Mouse (Mus musculus): ENCODE measurements around the gene Gmds. TPM values are rescaled to one million over a fixed set of nuclear protein-coding genes. Genes with fewer than 3 reads are reported as not detected.

The Gmds gene
- total and polyA plus RNA-seq, 2 experiments: 3.2 to 3.5 TPM

- H3K36me3 ChIP-seq (ENCODE audit: control insufficient read depth, insufficient read depth, low read length): no peaks in the 10 kb centered on the region
- peaks cover 8% of the 10 kb centered on the region for H3K4me1 ChIP-seq (ENCODE audit: control insufficient read depth, insufficient read depth, low read length)
- H3K9ac ChIP-seq (ENCODE audit: low read depth, low read length): no peak overlapping the region
- TF ChIP-seq POLR2A (IDR thresholded peaks at IDR 0.05; ENCODE audit: extremely low read depth, insufficient read depth, low read length) (no peak), CTCF (IDR thresholded peaks at IDR 0.05; ENCODE audit: low read depth, low read length) (no peak)
- H3K79me2 ChIP-seq (ENCODE audit: control insufficient read depth, insufficient read depth, low read length): no peaks in the 10 kb centered on the region
- no peaks in the 10 kb centered on the region for H3K27me3 ChIP-seq (ENCODE audit: control insufficient read depth, insufficient read depth, low read length)
- no peak overlapping the region for H3K4me3 ChIP-seq (ENCODE audit: insufficient read depth, low read depth, low read length)
- DNase-seq (ENCODE audit: extremely low read depth, low read depth, low spot score): no peak
- H3K27ac ChIP-seq (replicated peaks; ENCODE audit: insufficient read depth, low read depth, low read length): no peak overlapping the region
These were observed 319.3 kb downstream of the Gmds start for GRCm38 (mm10) chr13:32019256-32019620.

GRCm38 (mm10) chr13:32018518-32019255 lies 319.9 kb downstream of the Gmds start:
- Histone ChIP-seq H3K9ac (ENCODE audit: low read depth, low read length) (no peak overlapping the region; the same call in 1 of the 2 replicates), H3K4me1 (ENCODE audit: control insufficient read depth, insufficient read depth, low read length) (peaks cover 8% of the 10 kb centered on the region), H3K36me3 (ENCODE audit: control insufficient read depth, insufficient read depth, low read length) (no peaks in the 10 kb centered on the region), H3K27ac (replicated peaks; ENCODE audit: insufficient read depth, low read depth, low read length) (no peak overlapping the region), H3K4me3 (ENCODE audit: insufficient read depth, low read depth, low read length) (no peak overlapping the region), H3K79me2 (ENCODE audit: control insufficient read depth, insufficient read depth, low read length) (no peaks in the 10 kb centered on the region), H3K27me3 (ENCODE audit: control insufficient read depth, insufficient read depth, low read length) (no peaks in the 10 kb centered on the region)
- TF ChIP-seq POLR2A (IDR thresholded peaks at IDR 0.05; ENCODE audit: extremely low read depth, insufficient read depth, low read length): no peak
- no peak for TF ChIP-seq CTCF (IDR thresholded peaks at IDR 0.05; ENCODE audit: low read depth, low read length)
- DNase-seq (ENCODE audit: extremely low read depth, low read depth, low spot score): peak; percentile 89
- WGBS: 8% methylated on average over 4 of the region's 4 CpGs

DNA sequence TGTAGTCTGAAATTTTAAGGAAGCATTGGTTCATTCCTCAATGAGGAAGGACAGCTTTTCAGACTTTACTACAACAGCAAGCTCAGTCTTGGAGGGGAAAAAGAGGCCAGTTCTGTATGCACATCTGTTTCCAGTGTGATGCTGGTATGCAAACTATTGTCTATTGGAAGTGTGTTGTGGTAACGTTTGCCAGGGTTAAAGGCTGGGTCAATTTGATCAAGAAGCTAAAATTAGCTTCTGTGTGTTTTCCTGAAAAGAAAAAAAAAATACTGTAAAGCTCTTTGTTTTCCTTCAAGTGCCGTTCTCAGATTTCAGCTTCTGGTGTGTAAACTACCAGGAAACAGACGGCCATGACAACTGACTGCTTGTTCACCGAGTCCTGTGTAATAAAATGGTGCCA lies 329.7 kb downstream of the Gmds start:
- Histone ChIP-seq H3K4me3 (ENCODE audit: insufficient read depth, low read depth, low read length) (no peak overlapping the region), H3K79me2 (ENCODE audit: control insufficient read depth, insufficient read depth, low read length) (no peaks in the 10 kb centered on the region), H3K9ac (ENCODE audit: low read depth, low read length) (no peak overlapping the region), H3K27ac (replicated peaks; ENCODE audit: insufficient read depth, low read depth, low read length) (no peak overlapping the region), H3K36me3 (ENCODE audit: control insufficient read depth, insufficient read depth, low read length) (no peaks in the 10 kb centered on the region), H3K4me1 (ENCODE audit: control insufficient read depth, insufficient read depth, low read length) (no peaks in the 10 kb centered on the region), H3K27me3 (ENCODE audit: control insufficient read depth, insufficient read depth, low read length) (no peaks in the 10 kb centered on the region)
- no peak for DNase-seq (ENCODE audit: extremely low read depth, low read depth, low spot score)
- TF ChIP-seq CTCF (IDR thresholded peaks at IDR 0.05; ENCODE audit: low read depth, low read length) (no peak), POLR2A (IDR thresholded peaks at IDR 0.05; ENCODE audit: extremely low read depth, insufficient read depth, low read length) (no peak)
- WGBS: 31% methylated on average over 4 of the region's 4 CpGs

- Histone ChIP-seq H3K9ac (ENCODE audit: low read depth, low read length) (no peak overlapping the region), H3K27me3 (ENCODE audit: control insufficient read depth, insufficient read depth, low read length) (no peaks in the 10 kb centered on the region), H3K79me2 (ENCODE audit: control insufficient read depth, insufficient read depth, low read length) (no peaks in the 10 kb centered on the region), H3K4me1 (ENCODE audit: control insufficient read depth, insufficient read depth, low read length) (no peaks in the 10 kb centered on the region), H3K4me3 (ENCODE audit: insufficient read depth, low read depth, low read length) (no peak overlapping the region), H3K27ac (replicated peaks; ENCODE audit: insufficient read depth, low read depth, low read length) (no peak overlapping the region), H3K36me3 (ENCODE audit: control insufficient read depth, insufficient read depth, low read length) (no peaks in the 10 kb centered on the region)
- TF ChIP-seq POLR2A (IDR thresholded peaks at IDR 0.05; ENCODE audit: extremely low read depth, insufficient read depth, low read length): no peak
- no peak for TF ChIP-seq CTCF (IDR thresholded peaks at IDR 0.05; ENCODE audit: low read depth, low read length)
- WGBS: 60% methylated on average over 7 of the region's 7 CpGs
- DNase-seq (ENCODE audit: extremely low read depth, low read depth, low spot score): no peak
These were observed 330.4 kb downstream of the Gmds start for GRCm38 (mm10) chr13:32008116-32008641.

DNA sequence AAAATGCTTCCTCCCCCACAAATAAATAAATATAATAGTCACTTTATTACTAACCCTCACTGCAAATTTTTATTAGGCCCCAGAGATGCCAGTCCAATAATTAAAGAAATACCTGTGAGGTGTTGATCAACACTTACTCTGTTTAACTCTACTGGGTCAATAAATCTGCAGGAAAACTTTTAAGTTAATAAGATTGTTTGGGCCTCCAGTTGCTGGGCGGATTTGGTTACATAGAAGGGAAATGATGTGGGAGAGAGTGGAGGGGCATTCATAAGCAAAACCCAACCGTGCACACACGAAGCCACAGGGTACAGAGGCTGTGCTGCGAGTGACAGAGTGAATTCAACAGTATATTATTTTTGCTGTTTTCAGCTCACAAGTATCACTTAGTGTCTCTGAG lies 345.1 kb downstream of the Gmds start:
- DNase-seq (ENCODE audit: extremely low read depth, low read depth, low spot score): no peak
- Histone ChIP-seq H3K36me3 (ENCODE audit: control insufficient read depth, insufficient read depth, low read length) (no peaks in the 10 kb centered on the region), H3K4me1 (ENCODE audit: control insufficient read depth, insufficient read depth, low read length) (no peaks in the 10 kb centered on the region), H3K27ac (replicated peaks; ENCODE audit: insufficient read depth, low read depth, low read length) (no peak overlapping the region), H3K27me3 (ENCODE audit: control insufficient read depth, insufficient read depth, low read length) (no peaks in the 10 kb centered on the region), H3K79me2 (ENCODE audit: control insufficient read depth, insufficient read depth, low read length) (no peaks in the 10 kb centered on the region), H3K4me3 (ENCODE audit: insufficient read depth, low read depth, low read length) (no peak overlapping the region), H3K9ac (ENCODE audit: low read depth, low read length) (no peak overlapping the region)
- no peak for TF ChIP-seq CTCF (IDR thresholded peaks at IDR 0.05; ENCODE audit: low read depth, low read length)
- no peak for TF ChIP-seq POLR2A (IDR thresholded peaks at IDR 0.05; ENCODE audit: extremely low read depth, insufficient read depth, low read length)
- 95% methylated on average over 4 of the region's 4 CpGs for WGBS
